Mouse (Mus musculus): ENCODE measurements around the gene Hpcal1. TPM values are rescaled to one million over a fixed set of nuclear protein-coding genes. Genes with fewer than 3 reads are reported as not detected.

The Hpcal1 gene
- 76.2 and 81.8 TPM in 2 replicates for polyA plus RNA-seq (2012; rRNA removed)

DNA sequence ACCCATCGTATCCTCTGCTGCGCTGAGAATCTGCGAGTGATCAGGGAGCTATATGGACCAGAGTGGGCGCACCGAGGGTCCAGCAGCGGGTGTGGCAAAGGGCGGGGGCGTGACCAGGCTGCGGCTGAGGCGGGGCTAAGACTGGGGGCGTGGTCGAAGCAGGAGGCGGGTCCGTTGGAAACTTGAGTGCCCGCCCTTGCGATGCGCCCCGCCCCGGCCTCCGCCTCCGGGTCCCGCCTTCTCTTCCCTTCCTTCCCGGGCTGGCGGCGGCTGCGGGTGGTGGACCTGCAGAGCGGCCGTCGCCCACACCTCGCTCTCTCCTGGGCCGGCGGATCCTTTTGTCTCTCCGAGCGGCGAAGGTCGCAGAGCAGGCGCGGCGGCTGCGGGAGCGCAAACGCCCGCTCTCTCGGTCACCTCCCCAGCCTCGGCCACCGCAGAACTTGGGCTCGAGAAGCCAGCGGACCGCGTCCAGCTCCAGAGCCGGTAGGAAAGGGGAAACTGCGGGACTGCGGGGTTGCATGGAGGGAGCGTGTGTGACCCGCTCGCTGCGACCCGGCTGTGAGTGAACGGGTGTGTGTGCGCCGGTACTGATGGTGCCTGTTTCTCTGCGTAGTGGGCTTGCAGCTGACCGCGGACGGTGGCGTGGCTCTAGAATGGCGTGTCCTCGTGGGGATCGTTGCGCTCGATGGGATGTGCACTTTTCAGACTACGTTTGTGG, at the start of gene Hpcal1:
Hpcal1 (plus strand) TSS at position 293 of the 718 bp plus-strand sequence.
- Histone ChIP-seq H3K4me1 (ENCODE audit: control insufficient read depth, insufficient read depth, insufficient read length) (peaks cover 8% of the 10 kb centered on the region; the same call in 1 of the 2 replicates), H3K4me3 (ENCODE audit: extremely low read depth, insufficient read depth, insufficient read length) (peak within 1 kb of the TSS; percentile 70), H3K36me3 (ENCODE audit: control insufficient read depth, insufficient read depth, low read length) (no peaks in the 10 kb centered on the region), H3K27me3 (ENCODE audit: control insufficient read depth, insufficient read depth, low read length) (no peaks in the 10 kb centered on the region), H3K27ac (ENCODE audit: insufficient read depth, low read length) (peak within 1 kb of the TSS; percentile 48)
- TF ChIP-seq CTCF (IDR thresholded peaks at IDR 0.05; ENCODE audit: extremely low read depth, insufficient read depth, insufficient read length, insufficient replicate concordance), result no peak
- peak; percentile 16; the same call in 1 of the 2 replicates for TF ChIP-seq POLR2A (IDR thresholded peaks at IDR 0.05; ENCODE audit: low read depth, low read length)
- 0% methylated on average over 69 of the region's 72 CpGs for WGBS
- DNase-seq (ENCODE audit: low read depth in 1 of 2, low spot score in 2 of 2), result peak; percentile 54 to 93

DNA sequence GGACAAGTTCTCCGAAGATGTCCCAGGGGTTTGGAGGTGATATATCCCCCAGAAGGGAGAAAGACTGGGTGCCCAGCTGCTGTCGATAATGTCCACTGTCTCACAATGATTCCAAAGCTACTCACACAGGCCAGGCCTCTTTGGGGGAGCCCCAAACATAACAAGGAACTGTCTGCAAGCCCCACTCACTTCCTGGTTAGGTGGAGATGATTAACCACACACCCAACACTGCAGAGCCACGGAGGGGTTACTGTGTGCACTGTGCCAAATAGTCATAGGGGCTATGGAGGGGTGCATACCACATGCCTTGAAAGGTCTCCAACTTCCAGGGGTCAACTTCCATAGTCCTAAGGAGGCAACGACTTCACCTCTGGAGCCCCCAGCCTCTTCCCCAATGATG, 49.4 kb upstream of the Hpcal1 start:
- no peak overlapping the region for H3K4me3 ChIP-seq (ENCODE audit: extremely low read depth, insufficient read depth, insufficient read length)
- no peaks in the 10 kb centered on the region for H3K27me3 ChIP-seq (ENCODE audit: control insufficient read depth, insufficient read depth, low read length)
- no peaks in the 10 kb centered on the region for H3K4me1 ChIP-seq (ENCODE audit: control insufficient read depth, insufficient read depth, insufficient read length)
- H3K27ac ChIP-seq (ENCODE audit: insufficient read depth, low read length), result no peak overlapping the region
- H3K36me3 ChIP-seq (ENCODE audit: control insufficient read depth, insufficient read depth, low read length), result no peaks in the 10 kb centered on the region
- 44% methylated on average over 4 of the region's 4 CpGs for WGBS
- TF ChIP-seq POLR2A (IDR thresholded peaks at IDR 0.05; ENCODE audit: low read depth, low read length) (no peak), CTCF (IDR thresholded peaks at IDR 0.05; ENCODE audit: extremely low read depth, insufficient read depth, insufficient read length, insufficient replicate concordance) (no peak)
- DNase-seq (ENCODE audit: low read depth in 1 of 2, low spot score in 2 of 2), result no peak

DNA sequence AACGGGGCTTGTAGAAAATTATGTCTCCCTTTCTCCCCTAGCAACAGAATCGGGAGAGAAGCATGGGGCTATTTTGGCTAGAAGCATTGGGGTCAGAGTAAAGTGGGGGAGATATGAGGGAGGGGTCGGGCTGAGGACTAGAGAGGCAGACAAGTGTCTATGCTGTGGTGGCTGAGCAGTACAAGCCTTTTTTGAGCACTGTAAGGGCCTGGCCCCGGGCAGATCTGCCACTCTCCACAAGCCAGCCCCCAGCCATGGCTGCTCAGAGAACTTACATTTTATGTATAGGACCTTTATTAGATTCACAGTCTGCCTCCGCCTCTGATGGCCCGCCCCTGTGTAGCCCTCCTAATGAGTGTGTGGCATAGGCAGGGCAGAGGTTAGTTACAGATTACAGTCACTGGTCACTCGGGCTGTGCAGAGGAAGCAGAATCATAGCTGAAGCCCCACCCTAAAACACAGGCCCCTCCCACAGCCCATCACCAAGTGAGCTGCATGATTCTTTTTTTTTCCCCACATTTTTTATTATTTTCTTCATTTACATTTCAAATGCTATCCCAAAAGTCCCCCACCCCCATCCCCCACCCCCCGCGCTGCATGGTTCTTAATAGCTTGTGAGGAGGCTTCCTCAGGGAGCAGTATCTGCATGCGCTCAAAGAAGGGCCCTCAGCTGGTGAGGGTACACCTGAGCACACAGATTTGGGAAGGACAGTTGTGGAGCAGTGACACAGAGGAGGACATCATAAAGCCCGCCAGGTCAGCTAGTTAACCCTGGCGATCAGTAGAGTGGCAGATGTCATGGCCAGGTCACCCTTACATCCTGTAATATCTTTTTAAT, 46.1 kb upstream of the Hpcal1 start:
- TF ChIP-seq CTCF (IDR thresholded peaks at IDR 0.05; ENCODE audit: extremely low read depth, insufficient read depth, insufficient read length, insufficient replicate concordance) (no peak), POLR2A (IDR thresholded peaks at IDR 0.05; ENCODE audit: low read depth, low read length) (no peak)
- DNase-seq (ENCODE audit: low read depth in 1 of 2, low spot score in 2 of 2), result no peak
- 89% methylated on average over 12 of the region's 12 CpGs for WGBS
- Histone ChIP-seq H3K36me3 (ENCODE audit: control insufficient read depth, insufficient read depth, low read length) (no peaks in the 10 kb centered on the region), H3K27ac (ENCODE audit: insufficient read depth, low read length) (no peak overlapping the region), H3K4me1 (ENCODE audit: control insufficient read depth, insufficient read depth, insufficient read length) (no peaks in the 10 kb centered on the region), H3K27me3 (ENCODE audit: control insufficient read depth, insufficient read depth, low read length) (no peaks in the 10 kb centered on the region), H3K4me3 (ENCODE audit: extremely low read depth, insufficient read depth, insufficient read length) (no peak overlapping the region)

DNA sequence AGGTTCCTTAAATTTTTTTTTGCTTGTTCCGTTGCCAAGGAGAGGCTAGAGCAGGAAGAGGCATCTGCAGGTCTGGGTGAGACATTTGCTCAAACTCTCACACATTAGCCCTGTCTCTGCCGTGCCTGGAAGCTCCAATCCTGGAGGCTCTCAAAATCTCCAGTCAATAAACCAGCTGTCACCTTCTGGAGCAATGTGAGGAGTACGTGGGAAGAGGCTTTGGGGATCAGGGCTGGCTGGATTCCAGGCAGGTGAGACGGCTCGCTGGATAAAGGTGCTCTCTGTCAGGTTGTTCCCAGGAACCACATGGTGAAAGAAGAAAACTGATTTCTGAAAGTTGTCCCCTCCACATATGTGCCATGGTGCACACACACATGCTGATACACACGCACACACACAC, 44.2 kb upstream of the Hpcal1 start:
- DNase-seq (ENCODE audit: low read depth in 1 of 2, low spot score in 2 of 2), result no peak

DNA sequence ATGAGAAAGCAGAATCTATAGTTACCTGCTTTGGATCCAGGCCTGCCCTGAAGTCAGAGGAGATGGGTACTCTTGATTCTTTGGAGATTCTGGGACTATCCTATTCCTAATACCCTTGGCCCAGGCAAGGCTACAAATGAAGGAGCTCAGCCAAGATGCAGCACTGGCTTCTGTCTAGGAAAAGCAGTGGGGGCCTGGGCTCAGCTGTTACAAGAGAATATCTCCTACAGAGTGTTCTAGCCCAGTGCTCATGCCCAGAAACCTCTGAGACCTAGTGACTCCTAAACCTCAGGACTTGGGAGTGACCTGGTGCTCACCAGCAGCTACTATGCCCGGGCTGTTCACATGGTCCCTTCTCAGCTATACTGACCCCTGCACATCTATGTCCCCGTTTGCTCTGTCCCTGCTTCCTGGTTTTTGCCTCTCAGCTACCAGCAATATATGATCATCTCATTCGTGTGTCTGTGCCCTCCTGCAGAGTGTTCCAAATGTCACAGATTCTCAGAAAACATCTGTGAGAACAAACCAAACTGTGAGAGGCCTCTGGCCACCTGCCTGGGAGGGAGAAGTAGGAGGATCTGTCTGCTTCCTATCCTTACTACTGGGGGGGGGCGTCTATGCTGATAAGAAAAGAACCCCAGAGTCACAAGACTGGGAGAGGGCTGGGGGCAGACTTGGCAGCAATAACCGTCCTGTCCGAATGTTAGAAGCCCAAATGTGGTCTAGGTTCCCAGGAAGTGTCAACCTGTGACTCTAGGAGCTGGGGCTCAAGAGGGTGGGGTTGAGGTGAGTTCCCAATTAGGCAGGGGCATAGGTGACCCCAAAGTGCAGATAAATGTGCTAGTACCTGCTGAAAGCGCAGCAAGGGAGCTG, 39.2 kb upstream of the Hpcal1 start:
- Histone ChIP-seq H3K27me3 (ENCODE audit: control insufficient read depth, insufficient read depth, low read length) (no peaks in the 10 kb centered on the region), H3K4me1 (ENCODE audit: control insufficient read depth, insufficient read depth, insufficient read length) (no peaks in the 10 kb centered on the region), H3K27ac (ENCODE audit: insufficient read depth, low read length) (no peak overlapping the region), H3K4me3 (ENCODE audit: extremely low read depth, insufficient read depth, insufficient read length) (no peak overlapping the region), H3K36me3 (ENCODE audit: control insufficient read depth, insufficient read depth, low read length) (no peaks in the 10 kb centered on the region)
- TF ChIP-seq CTCF (IDR thresholded peaks at IDR 0.05; ENCODE audit: extremely low read depth, insufficient read depth, insufficient read length, insufficient replicate concordance) (no peak), POLR2A (IDR thresholded peaks at IDR 0.05; ENCODE audit: low read depth, low read length) (no peak)
- DNase-seq (ENCODE audit: low read depth in 1 of 2, low spot score in 2 of 2), result no peak
- WGBS, result 73% methylated on average over 7 of the region's 7 CpGs

More for the DNA sequence above, 44.2 kb upstream of the Hpcal1 start:
- no peak for TF ChIP-seq CTCF (IDR thresholded peaks at IDR 0.05; ENCODE audit: extremely low read depth, insufficient read depth, insufficient read length, insufficient replicate concordance)
- no peak for TF ChIP-seq POLR2A (IDR thresholded peaks at IDR 0.05; ENCODE audit: low read depth, low read length)
- Histone ChIP-seq H3K4me1 (ENCODE audit: control insufficient read depth, insufficient read depth, insufficient read length) (no peaks in the 10 kb centered on the region), H3K27ac (ENCODE audit: insufficient read depth, low read length) (no peak overlapping the region), H3K4me3 (ENCODE audit: extremely low read depth, insufficient read depth, insufficient read length) (no peak overlapping the region), H3K27me3 (ENCODE audit: control insufficient read depth, insufficient read depth, low read length) (no peaks in the 10 kb centered on the region), H3K36me3 (ENCODE audit: control insufficient read depth, insufficient read depth, low read length) (no peaks in the 10 kb centered on the region)
- WGBS, result 74% methylated on average over 6 of the region's 6 CpGs

DNA sequence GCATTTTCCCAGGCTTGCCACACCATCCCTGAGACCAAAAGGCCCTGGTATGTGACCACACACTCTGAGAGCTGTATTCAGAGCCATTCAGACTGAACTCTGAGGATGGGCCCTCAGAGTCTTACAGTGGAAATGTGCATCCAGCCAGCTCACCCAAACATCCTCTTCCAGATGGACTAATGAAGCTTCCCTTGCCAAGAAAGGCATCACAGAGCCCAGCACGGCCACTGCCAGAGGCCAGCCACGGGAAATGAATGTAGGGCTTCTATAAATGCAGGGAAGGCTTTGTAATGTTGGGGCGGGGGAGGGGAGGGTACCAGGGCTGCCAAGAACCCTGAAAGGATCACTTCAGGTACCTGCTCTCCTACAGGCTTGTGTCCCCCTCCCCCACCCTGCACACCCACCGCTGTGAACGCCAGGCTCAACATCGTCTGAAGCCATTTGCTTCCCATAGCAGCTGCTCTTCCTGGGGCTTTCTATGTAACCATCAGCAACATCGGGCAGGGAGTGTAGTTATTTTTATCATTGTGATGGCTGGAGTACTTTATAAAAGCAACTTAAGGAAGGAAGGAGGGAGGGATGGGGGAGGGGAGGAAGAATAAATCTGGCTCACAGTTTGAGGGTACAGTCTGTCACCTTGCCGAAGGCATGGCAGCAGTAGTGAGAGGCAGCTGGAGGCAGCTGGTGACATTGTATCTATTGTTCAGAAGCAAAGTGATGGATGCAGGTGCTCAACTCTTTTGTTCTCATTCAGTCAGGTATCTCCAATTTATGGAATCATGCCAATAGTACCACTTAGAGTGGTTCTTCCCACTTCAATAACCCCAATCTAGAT, 38.2 kb upstream of the Hpcal1 start:
- TF ChIP-seq CTCF (IDR thresholded peaks at IDR 0.05; ENCODE audit: extremely low read depth, insufficient read depth, insufficient read length, insufficient replicate concordance) (no peak), POLR2A (IDR thresholded peaks at IDR 0.05; ENCODE audit: low read depth, low read length) (no peak)
- Histone ChIP-seq H3K36me3 (ENCODE audit: control insufficient read depth, insufficient read depth, low read length) (no peaks in the 10 kb centered on the region), H3K4me1 (ENCODE audit: control insufficient read depth, insufficient read depth, insufficient read length) (no peaks in the 10 kb centered on the region), H3K27ac (ENCODE audit: insufficient read depth, low read length) (no peak overlapping the region), H3K4me3 (ENCODE audit: extremely low read depth, insufficient read depth, insufficient read length) (no peak overlapping the region), H3K27me3 (ENCODE audit: control insufficient read depth, insufficient read depth, low read length) (no peaks in the 10 kb centered on the region)
- DNase-seq (ENCODE audit: low read depth in 1 of 2, low spot score in 2 of 2), result no peak
- WGBS, result 70% methylated on average over 8 of the region's 8 CpGs
